Mouse (Mus musculus) MEL (cell line): ENCODE results near the gene 3110082I17Rik. TPM values are rescaled to one million over a fixed set of nuclear protein-coding genes. Genes with fewer than 3 reads are reported as not detected.

ENCODE experiments used
- DNase-seq: peaks from one replicate; pipeline ENCODE4 v3.0.0; 2011; ENCODE audit warnings: low read depth, low spot score
- H3K27ac ChIP-seq: 2 replicates; pipeline ENCODE4 v1.5.1; 2012; ENCODE audit warnings: low read depth, mild to moderate bottlenecking, control low read depth, low read length, moderate library complexity; ENCODE audit not compliant: control insufficient read depth
- H3K27me3 ChIP-seq, 2 experiments: fragments of 150-350 bp in 1 of 2; sonication (generic) in 1 of 2; 2 replicates each; pipeline ENCODE4 v1.6.1; 2012; ENCODE audit warnings: low read length in 2 of 2, mild to moderate bottlenecking in 2 of 2, improper control_type of control experiment in 1 of 2, moderate library complexity in 1 of 2; ENCODE audit not compliant: insufficient read depth in 2 of 2, control insufficient read depth in 1 of 2
- H3K36me3 ChIP-seq, 2 experiments: 2 replicates each; pipeline ENCODE4 v1.6.1; 2012 to 2014; ENCODE audit warnings: low read length in 2 of 2, improper control_type of control experiment in 1 of 2, inconsistent platforms in 1 of 2, mild to moderate bottlenecking in 1 of 2; ENCODE audit not compliant: insufficient read depth in 2 of 2, control insufficient read depth in 1 of 2
- H3K4me1 ChIP-seq, 2 experiments: fragments of 150-350 bp in 1 of 2; sonication (generic) in 1 of 2; 2 replicates each; pipeline ENCODE4 v1.6.1; 2012; ENCODE audit warnings: low read length in 2 of 2, improper control_type of control experiment in 1 of 2, mild to moderate bottlenecking in 1 of 2; ENCODE audit not compliant: insufficient read depth in 2 of 2, control insufficient read depth in 1 of 2
- H3K4me3 ChIP-seq, 2 experiments: fragments of 150-350 bp in 1 of 2; sonication (generic) in 1 of 2; 2 replicates each; pipeline ENCODE4 v1.5.1; 2012; ENCODE audit warnings: low read depth in 2 of 2, low read length in 2 of 2, mild to moderate bottlenecking in 2 of 2, moderate library complexity in 2 of 2, control low read depth in 1 of 2, improper control_type of control experiment in 1 of 2; ENCODE audit not compliant: control insufficient read depth in 1 of 2, insufficient read depth in 1 of 2
- H3K79me2 ChIP-seq: 2 replicates; pipeline ENCODE4 v1.6.1; 2012; ENCODE audit warnings: mild to moderate bottlenecking, low read length, moderate library complexity; ENCODE audit not compliant: control insufficient read depth, poor library complexity, insufficient read depth
- H3K9ac ChIP-seq: 2 replicates; pipeline ENCODE4 v1.6.1; 2012; ENCODE audit warnings: low read depth, mild to moderate bottlenecking, control low read depth, low read length, moderate library complexity; ENCODE audit not compliant: control insufficient read depth, poor library complexity, severe bottlenecking
- H3K9me3 ChIP-seq: fragments of 150-350 bp; sonication (generic); replicated peaks from 2 replicates; pipeline ENCODE4 v1.6.1; 2012; ENCODE audit warnings: mild to moderate bottlenecking, low read length, improper control_type of control experiment, moderate library complexity; ENCODE audit not compliant: insufficient read depth
- CHD1 ChIP-seq: IDR thresholded peaks from 2 replicates; pipeline ENCODE4 v1.6.1; 2012; ENCODE audit warnings: low read depth, mild to moderate bottlenecking, inconsistent platforms, low read length, improper control_type of control experiment
- CHD2 ChIP-seq: IDR thresholded peaks from 2 replicates; pipeline ENCODE4 v1.6.1; 2011; ENCODE audit warnings: low read length, improper control_type of control experiment
- E2F4 ChIP-seq: IDR thresholded peaks from 2 replicates; pipeline ENCODE4 v1.6.1; 2011; ENCODE audit warnings: low read depth, low read length, improper control_type of control experiment, borderline replicate concordance
- ELF1 ChIP-seq: IDR thresholded peaks from 2 replicates; pipeline ENCODE4 v1.6.1; 2014; ENCODE audit warnings: low read depth, mild to moderate bottlenecking, inconsistent platforms, low read length, improper control_type of control experiment, moderate library complexity
- EP300 ChIP-seq, 2 experiments: IDR thresholded peaks; 2 replicates each; pipeline ENCODE4 v1.6.1; 2011; ENCODE audit warnings: improper control_type of control experiment in 2 of 2, low read length in 2 of 2, low read depth in 1 of 2, mild to moderate bottlenecking in 1 of 2
- GABPA ChIP-seq: IDR thresholded peaks from 2 replicates; pipeline ENCODE4 v1.6.1; 2012; ENCODE audit warnings: low read depth, mild to moderate bottlenecking, inconsistent platforms, low read length, improper control_type of control experiment, moderate library complexity
- HCFC1 ChIP-seq: IDR thresholded peaks from 2 replicates; pipeline ENCODE4 v1.6.1; 2012; ENCODE audit warnings: low read depth, mild to moderate bottlenecking, inconsistent platforms, low read length, improper control_type of control experiment, moderate library complexity
- JUND ChIP-seq: IDR thresholded peaks from 2 replicates; pipeline ENCODE4 v1.6.1; 2011; ENCODE audit warnings: low read depth, mild to moderate bottlenecking, improper control_type of control experiment, low read length
- MAFK ChIP-seq: IDR thresholded peaks from 2 replicates; pipeline ENCODE4 v1.6.1; 2011; ENCODE audit warnings: low read depth, mild to moderate bottlenecking, low read length, improper control_type of control experiment, borderline replicate concordance
- MAX ChIP-seq: IDR thresholded peaks from 2 replicates; pipeline ENCODE4 v1.6.1; 2011; ENCODE audit warnings: low read length, improper control_type of control experiment
- MAZ ChIP-seq: IDR thresholded peaks from 2 replicates; pipeline ENCODE4 v1.6.1; 2012; ENCODE audit warnings: low read depth, mild to moderate bottlenecking, inconsistent platforms, low read length, improper control_type of control experiment
- MEF2A ChIP-seq: IDR thresholded peaks from 2 replicates; pipeline ENCODE4 v1.6.1; 2014; ENCODE audit warnings: low read depth, mild to moderate bottlenecking, inconsistent platforms, low read length, improper control_type of control experiment; ENCODE audit not compliant: poor library complexity, insufficient replicate concordance, severe bottlenecking; ENCODE audit errors: extremely low read depth
- MXI1 ChIP-seq: IDR thresholded peaks from 2 replicates; pipeline ENCODE4 v1.6.1; 2011; ENCODE audit warnings: mild to moderate bottlenecking, low read depth, low read length, improper control_type of control experiment
- MYC ChIP-seq: IDR thresholded peaks from 2 replicates; pipeline ENCODE4 v1.6.1; 2011; ENCODE audit warnings: low read depth, mild to moderate bottlenecking, low read length, improper control_type of control experiment, moderate library complexity
- NELFE ChIP-seq: IDR thresholded peaks from 2 replicates; pipeline ENCODE4 v1.6.1; 2011; ENCODE audit warnings: low read depth, low read length, improper control_type of control experiment
- POLR2A ChIP-seq, 2 experiments: IDR thresholded peaks; 2 replicates each; pipeline ENCODE4 v1.6.1; 2011 to 2012; ENCODE audit warnings: low read length in 2 of 2, mild to moderate bottlenecking in 2 of 2, control low read depth in 1 of 2, improper control_type of control experiment in 1 of 2, low read depth in 1 of 2, moderate library complexity in 1 of 2; ENCODE audit not compliant: control insufficient read depth in 1 of 2, insufficient read depth in 1 of 2, poor library complexity in 1 of 2
- TAL1 ChIP-seq: IDR thresholded peaks from 2 replicates; pipeline ENCODE4 v1.6.1; 2012; ENCODE audit warnings: mild to moderate bottlenecking, inconsistent platforms, low read length, moderate library complexity, mixed read lengths
- TBP ChIP-seq: IDR thresholded peaks from 2 replicates; pipeline ENCODE4 v1.8.0; 2011; ENCODE audit warnings: low read depth, low read length, improper control_type of control experiment
- USF2 ChIP-seq, 2 experiments: IDR thresholded peaks; 2 replicates each; pipeline ENCODE4 v1.6.1; 2011 to 2012; ENCODE audit warnings: improper control_type of control experiment in 2 of 2, low read length in 2 of 2, borderline replicate concordance in 1 of 2, inconsistent platforms in 1 of 2, low read depth in 1 of 2, mild to moderate bottlenecking in 1 of 2; ENCODE audit not compliant: insufficient read depth in 1 of 2
- ZKSCAN1 ChIP-seq: IDR thresholded peaks from 2 replicates; pipeline ENCODE4 v1.6.1; 2012; ENCODE audit warnings: low read depth, mild to moderate bottlenecking, inconsistent platforms, low read length, improper control_type of control experiment, moderate library complexity
- ZMIZ1 ChIP-seq: IDR thresholded peaks from 2 replicates; pipeline ENCODE4 v1.6.1; 2012; ENCODE audit warnings: low read depth, mild to moderate bottlenecking, inconsistent platforms, low read length, improper control_type of control experiment, moderate library complexity
- polyA plus RNA-seq, 2 experiments: library from polyadenylated mRNA; stranded (reverse) in 1 of 2; unstranded in 1 of 2; fragments of >175 nt in 1 of 2; fragments of >200 nt in 1 of 2; gene quantifications; 2 replicates each; pipeline versions ENCODE4 v1.2.1 to v1.2.4; 2012; ENCODE audit warnings: low replicate concordance in 2 of 2, low read depth in 1 of 2; ENCODE audit not compliant: insufficient read length in 2 of 2, insufficient read depth in 1 of 2, missing spikeins in 1 of 2
- total RNA-seq: library from RNA; depleted of rRNA; stranded (reverse); fragments of 300-350 nt; gene quantifications from 2 replicates; pipeline ENCODE4 v1.2.3, GENCODE M21; 2012

Gene 3110082I17Rik
- total and polyA plus RNA-seq, 3 experiments, result 58.1 to 79.5 TPM; not detected in 1

DNA sequence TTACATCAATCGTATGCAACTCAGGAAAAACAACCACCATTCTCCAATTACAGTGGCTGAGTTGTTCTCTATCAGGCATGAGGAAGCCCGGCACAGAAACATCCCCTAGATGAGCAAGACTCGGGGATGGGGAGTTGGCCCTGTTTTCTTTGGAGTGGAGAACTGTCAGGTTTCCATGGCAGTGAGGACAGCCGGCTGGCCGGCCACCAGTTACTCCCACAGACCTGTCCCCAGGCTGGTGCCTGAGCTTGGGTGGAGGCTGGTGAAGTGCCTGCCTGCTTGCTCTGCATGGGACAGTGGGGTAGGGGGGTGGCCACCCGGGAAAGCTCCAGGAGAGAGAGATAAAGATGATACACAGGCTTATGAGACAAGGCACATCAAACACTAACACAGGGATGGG is 12.3 kb downstream of the 3110082I17Rik start:
- no peaks in the 10 kb centered on the region for H3K4me1 ChIP-seq
- no peak overlapping the region for H3K9ac ChIP-seq
- no peak overlapping the region for H3K27ac ChIP-seq
- H3K36me3 ChIP-seq, result no peaks in the 10 kb centered on the region
- H3K4me3 ChIP-seq, result no peak overlapping the region
- TF ChIP-seq ZKSCAN1 (no peak), ELF1 (no peak), POLR2A (IDR thresholded peaks at IDR 0.05; ENCODE audit: control insufficient read depth in 1 of 2, insufficient read depth in 1 of 2, low read depth in 1 of 2, low read length in 2 of 2, poor library complexity in 1 of 2) (no peak), MXI1 (no peak), CHD1 (no peak), GABPA (no peak), MEF2A (no peak), JUND (no peak), ZMIZ1 (no peak), MAFK (no peak), TBP (no peak), USF2 (IDR thresholded peaks at IDR 0.05; ENCODE audit: borderline replicate concordance in 1 of 2, insufficient read depth in 1 of 2, low read depth in 1 of 2, low read length in 2 of 2) (no peak), EP300 (IDR thresholded peaks at IDR 0.05; ENCODE audit: low read depth in 1 of 2, low read length in 2 of 2) (no peak), TAL1 (no peak), MYC (no peak), CHD2 (no peak)
- no peak for DNase-seq
- H3K9me3 ChIP-seq, result no peaks in the 10 kb centered on the region
- H3K79me2 ChIP-seq, result no peaks in the 10 kb centered on the region; the same call in none of the 2 replicates
- no peaks in the 10 kb centered on the region for H3K27me3 ChIP-seq

DNA sequence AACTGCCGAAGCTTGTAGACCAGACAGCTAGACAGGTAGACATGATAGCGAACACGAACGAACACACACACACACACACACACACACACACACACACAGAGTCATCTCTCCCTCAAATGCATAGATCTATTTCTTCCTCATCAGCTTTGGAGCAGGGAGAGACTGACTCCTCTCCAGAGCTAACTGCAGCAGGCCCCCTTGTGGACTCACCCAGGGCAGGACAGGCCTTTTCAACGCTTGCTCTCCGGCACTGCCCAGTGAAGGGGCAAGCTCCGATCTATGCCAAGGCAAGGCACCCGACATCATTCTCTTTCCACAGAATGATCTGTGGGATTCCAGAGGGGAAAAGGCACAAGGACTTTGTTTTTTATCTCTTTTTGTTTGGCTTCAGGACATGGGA is 15.1 kb downstream of the 3110082I17Rik start:
- Histone ChIP-seq H3K36me3 (no peaks in the 10 kb centered on the region), H3K9me3 (no peaks in the 10 kb centered on the region), H3K27me3 (no peaks in the 10 kb centered on the region), H3K9ac (no peak overlapping the region), H3K79me2 (no peaks in the 10 kb centered on the region; the same call in none of the 2 replicates), H3K27ac (no peak overlapping the region), H3K4me3 (no peak overlapping the region), H3K4me1 (no peaks in the 10 kb centered on the region)
- TF ChIP-seq MAX, result no peak
- TF ChIP-seq POLR2A (IDR thresholded peaks at IDR 0.05; ENCODE audit: control insufficient read depth in 1 of 2, insufficient read depth in 1 of 2, low read depth in 1 of 2, low read length in 2 of 2, poor library complexity in 1 of 2), result no peak
- no peak for TF ChIP-seq TBP
- TF ChIP-seq ZKSCAN1, result no peak
- no peak for TF ChIP-seq NELFE
- no peak for TF ChIP-seq E2F4
- no peak for TF ChIP-seq HCFC1
- no peak for TF ChIP-seq CHD2
- no peak for TF ChIP-seq MXI1
- no peak for TF ChIP-seq MAZ
- DNase-seq, result no peak
